Mouse (Mus musculus) G1E (cell line): ENCODE measurements at regions not wholly inside any gene's neighbourhood (a gene's known extent, or its start where the extent isn't known, plus 50 kb on each side); places are given as distances from the start of the nearest gene placed in this dataset.

ENCODE experiments used
- CTCF ChIP-seq: IDR thresholded peaks from 2 replicates; pipeline ENCODE4 v1.5.1; 2012; ENCODE audit warnings: low read depth, low read length, inconsistent platforms, mixed read lengths
- GATA1 ChIP-seq: IDR thresholded peaks from 2 replicates; pipeline ENCODE4 v1.6.1; 2012; ENCODE audit warnings: borderline replicate concordance, low read length, inconsistent platforms, mixed read lengths
- TAL1 ChIP-seq: conservative IDR thresholded peaks from 2 replicates; pipeline ENCODE4 v1.6.1; 2012; ENCODE audit warnings: low read depth, low read length, inconsistent platforms, mixed read lengths

GRCm38 (mm10) chr6:47354515-47354914, 98.7 kb upstream of the Cul1 start:
- TF ChIP-seq CTCF (no peak), TAL1 (no peak), GATA1 (no peak)
